Mouse (Mus musculus): ENCODE measurements at regions not wholly inside any gene's neighbourhood (a gene's known extent, or its start where the extent isn't known, plus 50 kb on each side); places are given as distances from the start of the nearest gene placed in this dataset.

DNA sequence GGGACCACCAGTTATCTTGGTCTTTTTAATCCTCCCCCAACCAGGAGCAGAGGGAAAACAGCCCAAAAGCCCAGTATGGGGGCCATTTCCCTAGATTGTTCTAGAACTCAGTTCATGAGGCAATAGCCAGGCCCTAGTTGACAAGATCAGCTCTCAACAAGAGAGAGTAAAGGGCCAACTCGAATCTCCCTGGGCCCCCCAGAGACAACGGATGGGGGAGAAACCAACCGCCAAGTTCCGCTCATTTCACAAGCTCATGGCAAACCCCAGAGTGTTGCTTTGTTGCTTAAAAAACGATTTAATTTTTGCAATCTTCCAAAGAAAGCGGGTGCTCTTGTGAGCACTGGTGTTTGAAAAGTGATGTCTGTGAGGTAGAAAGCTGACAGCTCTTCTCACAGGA lies 108.5 kb upstream of the Irf2bp2 start:
- peaks cover 19% of the 10 kb centered on the region for H3K4me1 ChIP-seq (ENCODE audit: control insufficient read depth, insufficient read depth, low read length)
- ATAC-seq (ENCODE audit: insufficient read depth, low FRiP score): no peak
- H3K27me3 ChIP-seq (ENCODE audit: control insufficient read depth, insufficient read depth, low read length): no peaks in the 10 kb centered on the region
- H3K9ac ChIP-seq (ENCODE audit: low read length): no peak overlapping the region
- H3K9me3 ChIP-seq (replicated peaks; ENCODE audit: control insufficient read depth, low read length): no peaks in the 10 kb centered on the region
- H3K4me3 ChIP-seq (replicated peaks; ENCODE audit: low read length): no peak overlapping the region
- H3K27ac ChIP-seq (ENCODE audit: low read length): no peak overlapping the region
- no peak overlapping the region for H3K4me2 ChIP-seq (ENCODE audit: low read depth, low read length)
- 84% methylated on average over 6 of the region's 6 CpGs for WGBS
- no peaks in the 10 kb centered on the region for H3K36me3 ChIP-seq (ENCODE audit: control insufficient read depth, insufficient read depth, low read length)

DNA sequence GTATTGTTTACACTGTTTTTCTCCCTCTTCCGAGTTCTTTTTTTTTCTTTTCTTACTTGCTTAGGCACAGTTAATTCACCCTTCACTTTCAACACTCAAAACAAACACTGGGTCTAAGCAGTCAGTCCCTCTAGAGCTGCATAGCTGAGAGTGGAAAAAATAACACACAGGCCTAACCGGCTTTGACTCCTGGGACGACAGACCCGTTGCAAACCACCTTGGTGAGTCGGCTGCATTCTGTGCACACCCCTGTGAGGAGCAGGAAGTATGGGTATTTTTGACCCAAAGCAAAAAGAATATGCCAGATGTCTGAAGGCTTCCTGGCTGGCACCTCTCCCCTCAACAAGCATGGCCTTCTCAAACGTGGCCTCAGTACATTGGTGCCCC lies 105.6 kb upstream of the Irf2bp2 start:
- no peaks in the 10 kb centered on the region for H3K36me3 ChIP-seq (ENCODE audit: control insufficient read depth, insufficient read depth, low read length)
- H3K27me3 ChIP-seq (ENCODE audit: control insufficient read depth, insufficient read depth, low read length): no peaks in the 10 kb centered on the region
- peak; percentile 68 for ATAC-seq (ENCODE audit: insufficient read depth, low FRiP score)
- H3K9ac ChIP-seq (ENCODE audit: low read length): no peak overlapping the region; the same call in 1 of the 2 replicates
- H3K4me1 ChIP-seq (ENCODE audit: control insufficient read depth, insufficient read depth, low read length): peaks cover 19% of the 10 kb centered on the region
- H3K9me3 ChIP-seq (replicated peaks; ENCODE audit: control insufficient read depth, low read length): no peaks in the 10 kb centered on the region
- WGBS: 6% methylated on average over 6 of the region's 6 CpGs
- no peak overlapping the region for H3K4me2 ChIP-seq (ENCODE audit: low read depth, low read length)
- H3K27ac ChIP-seq (ENCODE audit: low read length): peak overlapping the region; percentile 89
- no peak overlapping the region for H3K4me3 ChIP-seq (replicated peaks; ENCODE audit: low read length)

DNA sequence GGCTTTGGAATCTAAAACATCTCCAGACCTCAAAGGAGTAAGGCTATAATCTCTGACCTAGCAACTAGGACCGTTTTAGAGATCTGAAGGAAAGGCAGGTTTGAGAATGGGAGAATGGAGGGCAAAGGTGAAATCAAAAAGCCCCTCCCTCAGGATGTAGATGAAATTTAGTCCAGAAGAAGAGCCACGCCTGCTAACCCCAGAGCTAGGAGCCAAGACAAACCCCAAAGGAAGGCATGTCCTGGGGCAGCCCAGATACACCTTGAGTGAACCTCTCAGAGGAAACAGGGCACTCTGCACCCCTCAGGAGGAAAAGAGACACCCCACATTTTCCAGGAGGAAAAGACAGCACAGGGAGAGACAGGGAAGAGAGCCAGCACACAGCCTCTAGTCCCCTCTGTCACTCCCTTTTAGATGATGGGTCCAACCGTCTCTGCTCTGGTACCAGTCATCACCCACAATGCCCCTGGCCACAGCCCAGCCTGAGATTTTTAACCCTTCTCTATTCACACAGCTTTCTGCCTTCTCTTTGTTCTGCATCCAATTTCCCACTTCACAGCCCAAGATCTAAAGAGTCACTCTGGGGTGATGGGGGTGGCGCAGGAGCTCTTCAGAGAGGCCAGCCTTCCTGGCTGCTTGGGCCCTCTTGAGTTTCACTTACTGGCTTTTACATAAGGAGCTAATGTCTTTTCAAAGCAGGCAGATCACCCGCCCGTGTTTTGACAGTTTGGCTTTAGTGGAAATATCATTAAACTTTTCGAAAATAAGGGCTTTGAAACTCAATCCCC lies 105.0 kb upstream of the Irf2bp2 start:
- Histone ChIP-seq H3K9me3 (replicated peaks; ENCODE audit: control insufficient read depth, low read length) (no peaks in the 10 kb centered on the region), H3K27me3 (ENCODE audit: control insufficient read depth, insufficient read depth, low read length) (no peaks in the 10 kb centered on the region), H3K9ac (ENCODE audit: low read length) (peak overlapping the region; percentile 31; the same call in 1 of the 2 replicates), H3K4me1 (ENCODE audit: control insufficient read depth, insufficient read depth, low read length) (peaks cover 19% of the 10 kb centered on the region), H3K4me2 (ENCODE audit: low read depth, low read length) (no peak overlapping the region), H3K36me3 (ENCODE audit: control insufficient read depth, insufficient read depth, low read length) (no peaks in the 10 kb centered on the region), H3K4me3 (replicated peaks; ENCODE audit: low read length) (no peak overlapping the region), H3K27ac (ENCODE audit: low read length) (peak overlapping the region; percentile 89)
- 33% methylated on average over 7 of the region's 7 CpGs for WGBS
- ATAC-seq (ENCODE audit: insufficient read depth, low FRiP score): no peak

DNA sequence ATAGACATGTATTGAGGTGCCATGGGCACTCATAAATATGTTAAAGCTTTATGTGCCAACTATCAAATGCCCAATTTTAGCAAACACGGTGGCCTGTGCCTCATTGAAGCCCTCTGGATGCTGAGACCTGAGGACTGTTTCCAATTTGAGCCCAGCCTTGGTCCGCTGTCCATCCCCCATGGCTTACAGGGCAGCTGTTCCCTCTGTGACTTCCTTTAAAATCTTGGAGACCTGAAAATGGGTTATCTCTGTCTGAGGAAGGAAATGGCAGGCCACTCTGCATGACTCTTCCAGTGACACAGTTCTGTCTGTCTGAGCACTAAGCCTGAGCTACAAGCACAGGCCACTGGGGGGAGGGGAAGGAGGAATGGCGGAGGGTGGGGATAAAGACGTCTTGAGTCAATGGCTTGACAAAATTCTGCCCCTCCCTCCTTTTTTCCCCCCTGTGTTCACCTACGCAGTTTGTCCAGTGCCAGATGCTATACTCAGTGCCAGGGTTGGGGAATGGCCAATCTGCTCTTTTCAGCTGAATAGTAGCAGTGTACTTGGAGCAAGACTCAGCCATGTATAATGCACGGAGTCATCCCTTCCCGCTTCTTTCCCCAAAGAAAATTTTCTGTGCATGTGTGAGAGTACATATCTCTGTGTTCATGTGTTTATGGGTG lies 102.7 kb upstream of the Irf2bp2 start:
- Histone ChIP-seq H3K36me3 (ENCODE audit: control insufficient read depth, insufficient read depth, low read length) (no peaks in the 10 kb centered on the region), H3K4me3 (replicated peaks; ENCODE audit: low read length) (no peak overlapping the region), H3K27me3 (ENCODE audit: control insufficient read depth, insufficient read depth, low read length) (no peaks in the 10 kb centered on the region), H3K9me3 (replicated peaks; ENCODE audit: control insufficient read depth, low read length) (no peaks in the 10 kb centered on the region), H3K27ac (ENCODE audit: low read length) (no peak overlapping the region), H3K4me2 (ENCODE audit: low read depth, low read length) (no peak overlapping the region), H3K9ac (ENCODE audit: low read length) (no peak overlapping the region), H3K4me1 (ENCODE audit: control insufficient read depth, insufficient read depth, low read length) (peaks cover 26% of the 10 kb centered on the region)
- no peak for ATAC-seq (ENCODE audit: insufficient read depth, low FRiP score)
- WGBS: 81% methylated on average over 7 of the region's 7 CpGs

DNA sequence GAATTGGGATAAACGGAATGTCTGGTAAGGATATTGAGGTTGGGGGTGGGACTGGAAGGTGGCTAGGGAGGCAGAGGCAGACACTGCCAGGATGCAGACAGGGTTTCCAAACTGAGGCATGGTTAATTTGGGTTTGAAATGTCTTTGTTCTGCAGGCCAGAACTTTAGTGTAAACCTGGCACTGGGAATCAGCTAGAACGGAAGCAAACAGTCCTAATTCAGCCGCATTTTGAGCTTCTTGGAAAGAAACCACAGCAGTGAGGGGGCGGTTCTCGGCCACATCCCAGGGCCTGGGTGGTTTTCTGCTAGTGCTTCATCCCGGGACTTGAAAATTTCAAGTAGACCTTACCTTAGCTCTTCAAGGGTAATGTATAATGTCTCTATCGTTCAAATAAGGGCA lies 100.6 kb upstream of the Irf2bp2 start:
- peaks cover 21% of the 10 kb centered on the region for H3K4me1 ChIP-seq (ENCODE audit: control insufficient read depth, insufficient read depth, low read length)
- no peak overlapping the region for H3K9ac ChIP-seq (ENCODE audit: low read length)
- H3K4me2 ChIP-seq (ENCODE audit: low read depth, low read length): no peak overlapping the region
- H3K4me3 ChIP-seq (replicated peaks; ENCODE audit: low read length): no peak overlapping the region
- H3K36me3 ChIP-seq (ENCODE audit: control insufficient read depth, insufficient read depth, low read length): no peaks in the 10 kb centered on the region
- H3K27me3 ChIP-seq (ENCODE audit: control insufficient read depth, insufficient read depth, low read length): no peaks in the 10 kb centered on the region
- ATAC-seq (ENCODE audit: insufficient read depth, low FRiP score): no peak
- 68% methylated on average over 7 of the region's 7 CpGs for WGBS
- no peaks in the 10 kb centered on the region for H3K9me3 ChIP-seq (replicated peaks; ENCODE audit: control insufficient read depth, low read length)
- H3K27ac ChIP-seq (ENCODE audit: low read length): peak overlapping the region; percentile 4; the same call in 1 of the 2 replicates

DNA sequence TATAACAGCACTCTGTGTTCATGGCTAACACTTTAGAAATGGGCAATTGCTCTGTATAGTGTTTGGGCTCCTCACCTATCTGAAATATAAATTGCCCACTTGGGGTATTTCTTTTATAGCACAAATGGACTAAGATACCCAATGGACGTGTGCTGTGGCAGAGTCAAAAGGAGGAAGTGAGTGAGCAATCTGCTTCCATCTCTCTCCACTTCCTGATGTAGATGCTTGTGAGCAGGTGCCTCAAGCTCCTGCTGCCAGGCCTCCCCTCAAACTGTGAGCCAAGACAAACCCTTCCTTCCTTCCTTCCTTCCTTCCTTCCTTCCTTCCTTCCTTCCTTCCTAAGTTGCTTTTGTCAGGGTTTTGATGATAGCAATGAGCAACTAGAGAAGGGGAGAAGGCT lies 99.9 kb upstream of the Irf2bp2 start:
- Histone ChIP-seq H3K36me3 (ENCODE audit: control insufficient read depth, insufficient read depth, low read length) (no peaks in the 10 kb centered on the region), H3K4me3 (replicated peaks; ENCODE audit: low read length) (no peak overlapping the region), H3K4me1 (ENCODE audit: control insufficient read depth, insufficient read depth, low read length) (peaks cover 17% of the 10 kb centered on the region), H3K9ac (ENCODE audit: low read length) (no peak overlapping the region), H3K4me2 (ENCODE audit: low read depth, low read length) (no peak overlapping the region), H3K27ac (ENCODE audit: low read length) (no peak overlapping the region), H3K9me3 (replicated peaks; ENCODE audit: control insufficient read depth, low read length) (no peaks in the 10 kb centered on the region), H3K27me3 (ENCODE audit: control insufficient read depth, insufficient read depth, low read length) (no peaks in the 10 kb centered on the region)
- ATAC-seq (ENCODE audit: insufficient read depth, low FRiP score): no peak
- 73% methylated on average over 1 of the region's 1 CpGs for WGBS

DNA sequence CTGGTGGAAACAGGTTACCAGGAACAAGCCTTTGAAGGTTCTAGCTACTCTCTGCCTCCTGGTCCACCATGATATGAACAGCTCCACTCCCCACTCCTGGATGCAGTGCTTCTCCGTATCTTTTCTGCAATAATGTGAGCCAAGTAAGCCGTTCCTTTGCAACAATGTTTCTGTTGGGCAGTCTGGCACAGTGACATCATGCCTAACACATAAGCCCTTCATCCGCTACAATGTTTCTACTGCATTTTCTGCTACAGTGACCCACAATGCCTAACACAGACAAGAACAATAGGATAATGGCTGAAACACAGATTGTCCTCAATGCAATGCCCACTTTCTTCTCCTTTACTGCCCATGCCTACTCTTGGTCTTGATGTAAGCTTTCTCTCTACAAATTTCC lies 98.9 kb upstream of the Irf2bp2 start:
- H3K9me3 ChIP-seq (replicated peaks; ENCODE audit: control insufficient read depth, low read length): no peaks in the 10 kb centered on the region
- peaks cover 8% of the 10 kb centered on the region; the same call in 1 of the 2 replicates for H3K4me1 ChIP-seq (ENCODE audit: control insufficient read depth, insufficient read depth, low read length)
- WGBS: 76% methylated on average over 3 of the region's 3 CpGs
- H3K9ac ChIP-seq (ENCODE audit: low read length): no peak overlapping the region
- peak overlapping the region; percentile 27; the same call in 1 of the 2 replicates for H3K27ac ChIP-seq (ENCODE audit: low read length)
- ATAC-seq (ENCODE audit: insufficient read depth, low FRiP score): no peak
- H3K4me2 ChIP-seq (ENCODE audit: low read depth, low read length): no peak overlapping the region
- no peak overlapping the region for H3K4me3 ChIP-seq (replicated peaks; ENCODE audit: low read length)
- no peaks in the 10 kb centered on the region for H3K36me3 ChIP-seq (ENCODE audit: control insufficient read depth, insufficient read depth, low read length)
- H3K27me3 ChIP-seq (ENCODE audit: control insufficient read depth, insufficient read depth, low read length): no peaks in the 10 kb centered on the region

DNA sequence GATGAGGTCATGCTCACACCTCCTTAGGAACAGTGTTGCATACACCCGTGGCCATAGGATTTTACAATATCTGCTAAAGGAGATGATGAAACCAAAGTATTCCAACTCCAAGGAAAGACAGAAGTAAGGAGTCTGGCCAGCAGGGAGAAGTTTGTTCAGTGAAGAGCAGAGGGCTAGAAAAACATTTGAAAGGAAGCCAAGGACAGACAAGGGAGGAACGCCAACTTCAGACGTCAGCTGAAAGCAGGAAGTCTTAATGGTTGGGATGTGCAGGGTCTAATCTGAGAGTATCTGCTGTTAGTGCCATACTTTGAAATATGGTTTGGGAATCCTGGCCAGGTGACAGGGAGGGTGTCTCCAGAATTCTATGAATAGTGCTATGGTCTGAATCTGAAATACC lies 98.5 kb upstream of the Irf2bp2 start:
- Histone ChIP-seq H3K9ac (ENCODE audit: low read length) (no peak overlapping the region), H3K4me1 (ENCODE audit: control insufficient read depth, insufficient read depth, low read length) (peaks cover 8% of the 10 kb centered on the region; the same call in 1 of the 2 replicates), H3K4me2 (ENCODE audit: low read depth, low read length) (no peak overlapping the region), H3K27me3 (ENCODE audit: control insufficient read depth, insufficient read depth, low read length) (no peaks in the 10 kb centered on the region), H3K36me3 (ENCODE audit: control insufficient read depth, insufficient read depth, low read length) (no peaks in the 10 kb centered on the region), H3K27ac (ENCODE audit: low read length) (peak overlapping the region; percentile 27; the same call in 1 of the 2 replicates), H3K4me3 (replicated peaks; ENCODE audit: low read length) (no peak overlapping the region), H3K9me3 (replicated peaks; ENCODE audit: control insufficient read depth, low read length) (no peaks in the 10 kb centered on the region)
- 44% methylated on average over 3 of the region's 3 CpGs for WGBS
- no peak for ATAC-seq (ENCODE audit: insufficient read depth, low FRiP score)

DNA sequence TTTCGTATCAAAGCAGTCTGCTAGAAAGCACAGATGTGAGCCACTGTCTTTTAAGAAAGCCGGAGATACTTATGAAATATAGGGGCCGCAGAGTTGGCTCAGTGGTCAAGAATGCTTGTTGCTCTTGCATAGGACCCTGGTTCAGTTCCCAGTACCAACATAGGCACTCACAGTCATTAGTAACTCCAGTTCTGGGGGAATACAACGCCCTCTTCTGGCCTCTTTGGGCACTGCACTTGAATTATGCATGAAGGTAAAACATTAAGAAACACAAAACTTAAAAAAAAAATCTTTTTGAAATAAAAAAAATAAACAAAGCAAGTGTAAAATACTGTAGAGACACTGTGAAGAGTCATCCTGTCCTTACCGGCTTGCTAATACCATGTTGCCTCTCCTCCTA lies 94.7 kb upstream of the Irf2bp2 start:
- H3K4me1 ChIP-seq (ENCODE audit: control insufficient read depth, insufficient read depth, low read length): peaks cover 11% of the 10 kb centered on the region; the same call in 1 of the 2 replicates
- no peaks in the 10 kb centered on the region for H3K9me3 ChIP-seq (replicated peaks; ENCODE audit: control insufficient read depth, low read length)
- 75% methylated on average over 5 of the region's 5 CpGs for WGBS
- no peaks in the 10 kb centered on the region for H3K36me3 ChIP-seq (ENCODE audit: control insufficient read depth, insufficient read depth, low read length)
- H3K27me3 ChIP-seq (ENCODE audit: control insufficient read depth, insufficient read depth, low read length): no peaks in the 10 kb centered on the region
- H3K4me2 ChIP-seq (ENCODE audit: low read depth, low read length): no peak overlapping the region
- H3K4me3 ChIP-seq (replicated peaks; ENCODE audit: low read length): no peak overlapping the region
- no peak for ATAC-seq (ENCODE audit: insufficient read depth, low FRiP score)
- no peak overlapping the region for H3K27ac ChIP-seq (ENCODE audit: low read length)
- no peak overlapping the region for H3K9ac ChIP-seq (ENCODE audit: low read length)
